Mouse (Mus musculus) C2C12 (cell line): ENCODE data around the gene Ereg.

Experiments used
- CEBPB ChIP-seq: IDR thresholded peaks from one replicate; pipeline ENCODE4 v1.6.1; 2011; ENCODE audit warnings: low read depth, mild to moderate bottlenecking, control low read depth, moderate library complexity
- CTCF ChIP-seq: IDR thresholded peaks from one replicate; pipeline ENCODE4 v1.5.1; 2011; ENCODE audit not compliant: control insufficient read depth, insufficient read depth, insufficient read length
- FOSL1 ChIP-seq: IDR thresholded peaks from one replicate; pipeline ENCODE4 v1.8.0; 2011; ENCODE audit warnings: mild to moderate bottlenecking, low read length; ENCODE audit not compliant: poor library complexity, insufficient read depth, severe bottlenecking
- MAX ChIP-seq: IDR thresholded peaks from one replicate; pipeline ENCODE4 v1.6.1; 2011; ENCODE audit warnings: mild to moderate bottlenecking, control low read depth
- MYOD1 ChIP-seq: IDR thresholded peaks from one replicate; pipeline ENCODE4 v1.6.1; 2011; ENCODE audit warnings: low read depth; ENCODE audit not compliant: control insufficient read depth, insufficient read length
- MYOG ChIP-seq: IDR thresholded peaks from one replicate; pipeline ENCODE4 v1.6.1; 2011; ENCODE audit not compliant: control insufficient read depth, insufficient read length; ENCODE audit errors: extremely low read depth
- USF1 ChIP-seq: IDR thresholded peaks from one replicate; pipeline ENCODE4 v1.6.1; 2011; ENCODE audit warnings: low read depth, mild to moderate bottlenecking, control low read depth, moderate library complexity

GRCm38 (mm10) chr5:91035341-91035740, 39.1 kb upstream of the Ereg start:
- TF ChIP-seq CTCF (no peak), FOSL1 (no peak), USF1 (no peak), MAX (no peak), MYOD1 (no peak), CEBPB (no peak), MYOG (no peak)
